Mouse (Mus musculus): Measurements from ENCODE around the gene Trim9.

DNA sequence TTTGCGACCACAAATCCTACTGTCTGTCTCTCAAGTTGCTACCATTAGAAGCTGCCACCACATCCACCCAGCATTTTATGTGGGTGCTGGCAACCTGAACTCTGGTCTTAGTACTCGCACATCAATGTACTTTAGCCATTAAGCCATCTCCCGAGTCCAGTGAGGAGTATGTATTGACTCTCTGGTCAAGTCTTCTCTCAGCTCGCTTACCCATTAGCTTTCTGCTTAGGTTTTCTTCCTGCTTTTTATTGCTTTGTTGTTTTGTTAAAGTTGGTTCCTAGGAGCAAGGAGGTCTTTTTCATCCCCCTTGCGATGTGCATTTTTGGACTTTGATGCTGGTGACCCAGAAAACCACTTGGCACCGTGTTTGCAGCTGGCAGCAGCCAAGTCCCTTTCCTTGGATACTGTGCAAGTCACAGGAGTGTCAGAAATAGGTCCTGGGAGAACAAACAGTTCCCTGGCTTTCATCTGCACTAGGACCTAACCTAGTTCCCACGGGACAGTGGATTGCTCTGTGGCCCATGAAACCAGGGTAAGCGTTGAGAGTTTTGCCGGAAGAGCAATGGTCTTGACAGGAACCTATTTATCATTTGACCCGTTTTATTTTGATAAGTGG, 64.2 kb downstream of the Trim9 start:
- TF ChIP-seq CTCF (IDR thresholded peaks at IDR 0.05; ENCODE audit: control insufficient read depth, insufficient read depth, insufficient read length) (no peak), USF1 (IDR thresholded peaks at IDR 0.05; ENCODE audit: low read depth) (no peak), MAX (IDR thresholded peaks at IDR 0.05) (no peak)
